Mouse (Mus musculus): ENCODE measurements at regions not wholly inside any gene's neighbourhood (a gene's known extent, or its start where the extent isn't known, plus 50 kb on each side); places are given as distances from the start of the nearest gene placed in this dataset.

GRCm38 (mm10) chr2:10745127-10745526, 374.8 kb downstream of the Sfmbt2 start:
- Histone ChIP-seq H3K9ac (no peak overlapping the region), H3K27me3 (no peaks in the 10 kb centered on the region), H3K9me3 (replicated peaks) (no peaks in the 10 kb centered on the region), H3K27ac (no peak overlapping the region), H3K36me3 (no peaks in the 10 kb centered on the region), H3K4me1 (replicated peaks) (no peaks in the 10 kb centered on the region), H3K4me2 (no peak overlapping the region), H3K4me3 (no peak overlapping the region)
- ATAC-seq (replicated peaks; ENCODE audit: insufficient number of reproducible peaks, insufficient read depth, low FRiP score, low read depth): no peak
- WGBS: 73% methylated on average over 7 of the region's 7 CpGs

DNA sequence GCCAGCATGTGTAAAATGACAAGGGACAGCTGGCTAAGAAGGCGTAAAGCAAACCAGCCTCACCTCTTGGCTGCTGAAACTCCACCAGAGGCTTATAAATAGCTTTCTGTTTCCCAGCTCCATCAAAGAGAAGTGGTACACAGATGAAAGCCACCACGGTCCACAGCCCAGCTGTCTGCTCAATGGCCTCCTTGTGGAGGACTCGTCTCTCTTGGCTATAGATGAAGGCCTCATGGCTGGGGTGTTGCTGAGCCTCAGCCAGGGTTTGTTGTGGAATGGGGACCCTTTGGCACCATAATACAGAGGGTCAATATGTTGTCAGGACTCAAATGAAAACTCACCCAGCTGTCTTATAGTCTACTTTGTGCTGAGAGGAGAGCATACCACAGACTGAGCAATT, 385.1 kb downstream of the Sfmbt2 start:
- ATAC-seq (replicated peaks; ENCODE audit: insufficient number of reproducible peaks, insufficient read depth, low FRiP score, low read depth): peak; percentile 43; the same call in 1 of the 2 replicates

GRCm38 (mm10) chr2:10757202-10757840, 387.0 kb downstream of the Sfmbt2 start:
- Histone ChIP-seq H3K4me3 (no peak overlapping the region), H3K9ac (no peak overlapping the region), H3K4me1 (replicated peaks) (no peaks in the 10 kb centered on the region), H3K27ac (no peak overlapping the region), H3K27me3 (no peaks in the 10 kb centered on the region), H3K9me3 (replicated peaks) (no peaks in the 10 kb centered on the region), H3K4me2 (no peak overlapping the region), H3K36me3 (no peaks in the 10 kb centered on the region)
- 51% methylated on average over 8 of the region's 8 CpGs for WGBS
- no peak for ATAC-seq (replicated peaks; ENCODE audit: insufficient number of reproducible peaks, insufficient read depth, low FRiP score, low read depth)

More for the DNA sequence above, 385.1 kb downstream of the Sfmbt2 start:
- Histone ChIP-seq H3K9me3 (replicated peaks) (no peaks in the 10 kb centered on the region), H3K27me3 (no peaks in the 10 kb centered on the region), H3K4me2 (no peak overlapping the region), H3K9ac (no peak overlapping the region), H3K36me3 (no peaks in the 10 kb centered on the region), H3K4me3 (no peak overlapping the region), H3K4me1 (replicated peaks) (no peaks in the 10 kb centered on the region), H3K27ac (no peak overlapping the region)
- WGBS: 27% methylated on average over 3 of the region's 3 CpGs

GRCm38 (mm10) chr2:10757886-10758285, 387.6 kb downstream of the Sfmbt2 start:
- Histone ChIP-seq H3K36me3 (no peaks in the 10 kb centered on the region), H3K27me3 (no peaks in the 10 kb centered on the region), H3K4me2 (no peak overlapping the region), H3K4me3 (no peak overlapping the region), H3K27ac (no peak overlapping the region), H3K9me3 (replicated peaks) (no peaks in the 10 kb centered on the region), H3K4me1 (replicated peaks) (no peaks in the 10 kb centered on the region), H3K9ac (no peak overlapping the region)
- 71% methylated on average over 1 of the region's 1 CpGs for WGBS
- ATAC-seq (replicated peaks; ENCODE audit: insufficient number of reproducible peaks, insufficient read depth, low FRiP score, low read depth): no peak

- Histone ChIP-seq H3K4me2 (no peak overlapping the region), H3K9ac (no peak overlapping the region), H3K27ac (no peak overlapping the region), H3K4me3 (no peak overlapping the region), H3K27me3 (no peaks in the 10 kb centered on the region), H3K36me3 (no peaks in the 10 kb centered on the region), H3K4me1 (replicated peaks) (no peaks in the 10 kb centered on the region), H3K9me3 (replicated peaks) (no peaks in the 10 kb centered on the region)
- 44% methylated on average over 4 of the region's 4 CpGs for WGBS
- no peak for ATAC-seq (replicated peaks; ENCODE audit: insufficient number of reproducible peaks, insufficient read depth, low FRiP score, low read depth)
Measured at GRCm38 (mm10) chr2:10762236-10762635, 391.9 kb downstream of the Sfmbt2 start.

DNA sequence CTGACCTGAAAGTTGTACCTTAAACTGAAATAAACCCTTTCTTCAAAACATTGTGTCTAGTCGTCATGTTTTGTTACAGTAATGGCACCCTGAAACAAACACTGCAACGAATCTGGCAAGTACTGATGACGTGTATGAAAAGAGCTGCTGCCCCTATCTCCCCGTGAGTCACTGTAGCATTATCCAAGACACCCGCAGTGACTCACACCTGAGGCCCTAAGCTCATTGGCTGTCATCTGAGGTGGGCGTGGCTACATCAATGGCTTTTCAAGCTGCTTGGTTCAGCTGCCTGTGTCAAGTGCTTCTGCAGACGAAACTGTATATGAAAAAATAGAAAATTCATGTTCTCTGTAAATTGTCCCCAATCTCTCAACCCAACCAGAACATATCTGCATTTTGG, 388.8 kb upstream of the Prkcq start:
- no peaks in the 10 kb centered on the region for H3K36me3 ChIP-seq
- no peaks in the 10 kb centered on the region for H3K27me3 ChIP-seq
- no peaks in the 10 kb centered on the region for H3K4me1 ChIP-seq (replicated peaks)
- H3K9me3 ChIP-seq (replicated peaks): no peaks in the 10 kb centered on the region
- 42% methylated on average over 7 of the region's 7 CpGs for WGBS
- no peak for ATAC-seq (replicated peaks; ENCODE audit: insufficient number of reproducible peaks, insufficient read depth, low FRiP score, low read depth)
- no peak overlapping the region for H3K4me2 ChIP-seq
- H3K9ac ChIP-seq: no peak overlapping the region
- H3K4me3 ChIP-seq: no peak overlapping the region
- H3K27ac ChIP-seq: no peak overlapping the region

DNA sequence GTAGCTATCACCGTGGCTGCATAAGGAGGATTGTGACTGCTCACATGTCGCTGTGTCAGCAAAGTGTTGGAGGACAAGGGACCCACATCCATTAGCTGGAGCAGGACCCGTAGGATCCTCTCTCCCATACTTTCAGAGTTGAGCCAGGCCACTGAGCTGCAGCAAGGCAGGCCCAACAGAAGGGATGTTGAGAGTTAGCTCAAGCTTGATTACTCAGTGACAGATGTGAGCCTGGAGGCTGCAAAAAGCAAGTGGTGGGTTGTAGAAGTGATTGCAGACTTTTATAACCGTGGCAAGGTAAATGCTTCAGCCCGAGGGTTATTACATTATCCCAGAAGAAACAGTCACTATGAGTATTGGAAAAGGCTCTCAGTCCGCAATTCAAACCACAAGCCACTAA, 388.3 kb upstream of the Prkcq start:
- no peak for ATAC-seq (replicated peaks; ENCODE audit: insufficient number of reproducible peaks, insufficient read depth, low FRiP score, low read depth)
- Histone ChIP-seq H3K27ac (no peak overlapping the region), H3K4me1 (replicated peaks) (no peaks in the 10 kb centered on the region), H3K36me3 (no peaks in the 10 kb centered on the region), H3K4me3 (no peak overlapping the region), H3K9ac (no peak overlapping the region), H3K4me2 (no peak overlapping the region), H3K9me3 (replicated peaks) (no peaks in the 10 kb centered on the region), H3K27me3 (no peaks in the 10 kb centered on the region)
- 76% methylated on average over 6 of the region's 6 CpGs for WGBS

DNA sequence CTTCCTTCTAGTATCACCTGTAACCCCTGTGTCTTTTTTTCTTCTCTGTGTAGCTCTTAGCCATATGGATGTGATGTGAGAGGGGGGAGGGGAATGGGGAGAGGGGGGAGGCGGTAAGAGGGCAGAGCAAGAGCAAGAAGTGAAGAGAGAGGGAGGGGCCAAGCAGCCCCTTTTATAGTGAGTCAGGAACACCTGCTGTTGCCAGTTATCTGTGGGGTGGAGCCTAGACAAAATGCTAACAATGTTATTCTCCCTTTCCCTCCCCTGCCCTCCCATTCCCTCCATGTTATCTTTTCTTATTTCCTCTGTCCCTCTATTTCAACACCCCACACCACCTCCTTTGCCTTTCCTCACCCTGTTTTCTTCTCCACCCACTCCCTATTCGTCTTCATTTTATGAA, 387.6 kb upstream of the Prkcq start:
- no peak for ATAC-seq (replicated peaks; ENCODE audit: insufficient number of reproducible peaks, insufficient read depth, low FRiP score, low read depth)
- Histone ChIP-seq H3K4me2 (no peak overlapping the region), H3K36me3 (no peaks in the 10 kb centered on the region), H3K27ac (no peak overlapping the region), H3K4me1 (replicated peaks) (no peaks in the 10 kb centered on the region), H3K9me3 (replicated peaks) (no peaks in the 10 kb centered on the region), H3K4me3 (no peak overlapping the region), H3K27me3 (no peaks in the 10 kb centered on the region), H3K9ac (no peak overlapping the region)
- WGBS: 42% methylated on average over 2 of the region's 2 CpGs

- no peaks in the 10 kb centered on the region for H3K9me3 ChIP-seq (replicated peaks)
- no peak overlapping the region for H3K9ac ChIP-seq
- H3K4me2 ChIP-seq: no peak overlapping the region
- H3K4me3 ChIP-seq: no peak overlapping the region
- WGBS: 18% methylated on average over 2 of the region's 2 CpGs
- H3K27me3 ChIP-seq: no peaks in the 10 kb centered on the region
- no peak overlapping the region for H3K27ac ChIP-seq
- ATAC-seq (replicated peaks; ENCODE audit: insufficient number of reproducible peaks, insufficient read depth, low FRiP score, low read depth): no peak
- no peaks in the 10 kb centered on the region for H3K36me3 ChIP-seq
- H3K4me1 ChIP-seq (replicated peaks): no peaks in the 10 kb centered on the region
Measured at GRCm38 (mm10) chr2:10785156-10785555, 386.8 kb upstream of the Prkcq start.

GRCm38 (mm10) chr2:10788509-10788908, 383.4 kb upstream of the Prkcq start:
- Histone ChIP-seq H3K36me3 (no peaks in the 10 kb centered on the region), H3K27ac (no peak overlapping the region), H3K9me3 (replicated peaks) (no peaks in the 10 kb centered on the region), H3K4me3 (no peak overlapping the region), H3K9ac (no peak overlapping the region), H3K4me2 (no peak overlapping the region), H3K27me3 (no peaks in the 10 kb centered on the region), H3K4me1 (replicated peaks) (no peaks in the 10 kb centered on the region)
- peak; percentile 50; the same call in 1 of the 2 replicates for ATAC-seq (replicated peaks; ENCODE audit: insufficient number of reproducible peaks, insufficient read depth, low FRiP score, low read depth)
- WGBS: 21% methylated on average over 1 of the region's 1 CpGs

DNA sequence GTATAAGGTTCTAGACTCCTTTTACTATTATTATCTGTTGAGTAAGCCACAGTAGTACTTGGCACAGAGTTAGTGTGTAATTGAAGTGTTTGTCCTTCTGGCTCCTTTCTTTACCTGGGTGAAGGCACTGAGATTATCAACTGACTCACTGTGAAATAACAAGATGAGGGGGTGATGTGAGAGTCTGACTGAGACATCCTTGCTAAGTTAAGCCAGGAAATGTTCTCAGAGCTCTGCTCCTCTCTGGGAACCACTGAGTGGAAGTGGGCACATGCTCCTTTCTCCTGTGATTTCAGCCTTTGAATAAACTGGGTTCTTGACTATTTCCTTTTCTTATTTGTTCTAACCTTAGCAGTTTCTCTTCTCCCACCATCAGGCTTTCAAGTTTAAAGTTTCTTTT, 380.7 kb upstream of the Prkcq start:
- H3K4me2 ChIP-seq: no peak overlapping the region
- H3K27ac ChIP-seq: no peak overlapping the region
- no peak for ATAC-seq (replicated peaks; ENCODE audit: insufficient number of reproducible peaks, insufficient read depth, low FRiP score, low read depth)
- no peaks in the 10 kb centered on the region for H3K4me1 ChIP-seq (replicated peaks)
- no peaks in the 10 kb centered on the region for H3K36me3 ChIP-seq
- H3K9ac ChIP-seq: no peak overlapping the region
- no peaks in the 10 kb centered on the region for H3K9me3 ChIP-seq (replicated peaks)
- no peaks in the 10 kb centered on the region for H3K27me3 ChIP-seq
- no peak overlapping the region for H3K4me3 ChIP-seq

DNA sequence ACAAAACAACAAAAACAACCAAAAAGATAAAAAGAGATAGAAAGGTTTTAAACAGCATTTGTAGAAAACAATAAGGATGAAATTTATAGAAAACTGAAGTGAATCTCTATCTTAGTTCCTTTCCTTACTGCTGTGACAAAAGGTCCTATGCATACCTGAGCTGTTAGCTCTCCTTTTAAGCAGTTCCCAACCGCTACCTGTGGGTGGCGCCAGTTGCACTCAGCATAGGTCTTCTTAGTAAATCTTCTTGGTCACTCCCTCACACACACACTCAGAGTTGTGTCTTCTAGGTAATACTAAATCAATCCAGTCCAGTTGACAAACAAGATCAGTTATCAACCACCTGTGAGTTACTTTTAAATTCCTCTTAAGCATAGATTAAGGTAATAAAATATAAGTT, 355.5 kb upstream of the Prkcq start:
- Histone ChIP-seq H3K36me3 (no peaks in the 10 kb centered on the region), H3K4me2 (no peak overlapping the region), H3K4me3 (no peak overlapping the region), H3K9me3 (replicated peaks) (no peaks in the 10 kb centered on the region), H3K9ac (no peak overlapping the region), H3K4me1 (replicated peaks) (no peaks in the 10 kb centered on the region), H3K27me3 (no peaks in the 10 kb centered on the region), H3K27ac (no peak overlapping the region)
- no peak for ATAC-seq (replicated peaks; ENCODE audit: insufficient number of reproducible peaks, insufficient read depth, low FRiP score, low read depth)
- 26% methylated on average over 2 of the region's 2 CpGs for WGBS

All from heart, embryonic 15.5 days (tissue).